8 mouse cellular contexts compared by ENCODE assay signal in the genomic region with DNA sequence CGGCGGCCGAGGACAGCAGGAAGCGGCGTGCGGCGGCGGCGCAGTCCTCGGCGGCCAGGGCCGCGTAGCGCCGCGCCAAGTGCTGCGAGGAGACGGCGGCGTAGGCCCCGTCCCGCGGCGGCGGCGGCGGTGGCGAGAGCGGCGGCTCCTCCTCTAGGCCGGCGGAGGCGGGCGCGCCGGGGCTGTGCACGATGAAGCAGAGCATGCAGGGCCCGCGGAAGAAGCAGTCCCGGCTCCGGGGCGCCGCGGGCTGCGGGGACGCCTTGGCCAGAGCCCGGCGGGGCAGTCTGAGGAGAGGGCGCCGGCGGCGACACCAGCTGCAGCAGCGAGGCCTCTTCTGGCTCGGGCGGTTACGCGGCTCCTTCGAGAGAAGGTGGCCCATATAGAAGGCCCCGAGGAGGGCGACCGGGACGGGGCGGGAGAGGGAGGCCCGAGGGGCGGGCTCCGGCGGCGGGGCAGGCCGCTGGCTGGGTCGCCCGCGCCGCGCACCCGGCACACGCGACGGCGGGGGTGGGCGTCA. TPM values are rescaled to one million over a fixed set of nuclear protein-coding genes. Genes with fewer than 3 reads are reported as not detected.
DNase-seq lines count a peak whose midpoint lies in the region; ATAC-seq and TF ChIP-seq lines count a peak whose summit lies in the region.

Gene Fbxl17 (minus strand): TSS at position 382 of the 520 bp plus-strand sequence.

- no peaks in the 10 kb centered on the region for H3K9me3 ChIP-seq in MEL (replicated peaks; ENCODE audit: insufficient read depth, low read length)
- no peaks in the 10 kb centered on the region for H3K9me3 ChIP-seq in forebrain, embryonic 16.5 days (ENCODE audit: control insufficient read depth, low read length)
- no peaks in the 10 kb centered on the region for H3K9me3 ChIP-seq in lung, postnatal 0 days (ENCODE audit: low read length)

- no peaks in the 10 kb centered on the region for H3K27me3 ChIP-seq in MEL (ENCODE audit: control insufficient read depth in 1 of 2, insufficient read depth in 2 of 2, low read length in 2 of 2)
- H3K27me3 ChIP-seq in forebrain, embryonic 16.5 days (replicated peaks; ENCODE audit: control insufficient read depth, insufficient read depth, low read length): no peaks in the 10 kb centered on the region
- no peaks in the 10 kb centered on the region for H3K27me3 ChIP-seq in lung, postnatal 0 days (replicated peaks; ENCODE audit: insufficient read depth, low read length)

- H3K4me3 ChIP-seq in MEL (ENCODE audit: control insufficient read depth in 1 of 2, insufficient read depth in 1 of 2, low read depth in 2 of 2, low read length in 2 of 2): peak within 1 kb of the TSS; percentile 61 to 97
- peak within 1 kb of the TSS; percentile 85 for H3K4me3 ChIP-seq in forebrain, embryonic 16.5 days (replicated peaks; ENCODE audit: low read length)
- peak within 1 kb of the TSS; percentile 93 for H3K4me3 ChIP-seq in lung, postnatal 0 days (ENCODE audit: low read depth, low read length)

- peak; percentile 59 for DNase-seq in MEL (ENCODE audit: low read depth, low spot score)
- peak; percentile 66 to 84 for DNase-seq in cerebellum, adult 18-20 months
- peak; percentile 66 to 78 for DNase-seq in layer of hippocampus, postnatal 10 days (ENCODE audit: low spot score in 2 of 2)
- DNase-seq in lung, postnatal 0 days (ENCODE audit: low spot score): peak; percentile 76
- DNase-seq in ovary, postnatal 10 days (ENCODE audit: low spot score): peak; percentile 48
- DNase-seq in thymus, postnatal 10 days (ENCODE audit: low spot score in 2 of 2): peak; percentile 56 to 58

- peak; percentile 77 for ATAC-seq in forebrain, embryonic 16.5 days
- peak; percentile 5 to 8; a peak in 1 of 4 replicates for ATAC-seq in hematopoietic stem cell, adult 5-6 weeks (replicated peaks in 1 of 2; ENCODE audit: insufficient read depth in 1 of 2, low FRiP score in 2 of 2, low TSS enrichment in 1 of 2, low read depth in 1 of 2, poor library complexity in 2 of 2, severe bottlenecking in 2 of 2)
- ATAC-seq in lung, postnatal 0 days: peak; percentile 70

- H3K36me3 ChIP-seq in MEL (ENCODE audit: control insufficient read depth in 1 of 2, insufficient read depth in 2 of 2, low read length in 2 of 2): peaks cover 0 to 18% of the 10 kb centered on the region in 2 experiments; a peak in 2 of 4 replicates
- no peaks in the 10 kb centered on the region for H3K36me3 ChIP-seq in forebrain, embryonic 16.5 days (ENCODE audit: control insufficient read depth, insufficient read depth)
- no peaks in the 10 kb centered on the region for H3K36me3 ChIP-seq in lung, postnatal 0 days (ENCODE audit: insufficient read depth, low read length)

- peaks cover 43% of the 10 kb centered on the region for H3K79me2 ChIP-seq in MEL (ENCODE audit: control insufficient read depth, insufficient read depth, low read length, poor library complexity)

- H3K27ac ChIP-seq in MEL (ENCODE audit: control insufficient read depth, low read depth, low read length): peak within 1 kb of the TSS; percentile 94
- H3K27ac ChIP-seq in forebrain, embryonic 16.5 days (ENCODE audit: low read length): peak within 1 kb of the TSS; percentile 97
- peak within 1 kb of the TSS; percentile 99 for H3K27ac ChIP-seq in lung, postnatal 0 days (ENCODE audit: low read length)

- TF ChIP-seq POLR2A in MEL (IDR thresholded peaks at IDR 0.05; ENCODE audit: control insufficient read depth in 1 of 2, insufficient read depth in 1 of 2, low read depth in 1 of 2, low read length in 2 of 2, poor library complexity in 1 of 2): peak in 1 of 2 experiments; percentile 54; a peak in 2 of 4 replicates

- peak within 1 kb of the TSS; percentile 100 for H3K9ac ChIP-seq in MEL (ENCODE audit: control insufficient read depth, low read depth, low read length, poor library complexity, severe bottlenecking)
- H3K9ac ChIP-seq in forebrain, embryonic 16.5 days (replicated peaks; ENCODE audit: low read depth, low read length): peak within 1 kb of the TSS; percentile 98
- H3K9ac ChIP-seq in lung, postnatal 0 days (replicated peaks; ENCODE audit: low read depth): peak within 1 kb of the TSS; percentile 93

- peak within 1 kb of the TSS; percentile 70 for H3K4me2 ChIP-seq in forebrain, embryonic 16.5 days (ENCODE audit: low read length)
- peak within 1 kb of the TSS; percentile 81 for H3K4me2 ChIP-seq in lung, postnatal 0 days (replicated peaks; ENCODE audit: low read depth, low read length)

- no peak for TF ChIP-seq EP300 in MEL (IDR thresholded peaks at IDR 0.05; ENCODE audit: low read depth in 1 of 2, low read length in 2 of 2)
- no peak for TF ChIP-seq EP300 in lung, postnatal 0 days (IDR thresholded peaks at IDR 0.05)

- no peak for TF ChIP-seq RAD21 in MEL (IDR thresholded peaks at IDR 0.05; ENCODE audit: low read depth, low read length)

- under 1% methylated on average over 70 of the region's 80 CpGs for WGBS in forebrain, embryonic 16.5 days
- 2% methylated on average over 22 of the region's 80 CpGs for WGBS in lung, postnatal 0 days

- TF ChIP-seq CTCF in MEL (IDR thresholded peaks at IDR 0.05 in 2 of 3, conservative IDR thresholded peaks at IDR 0.05 in 1 of 3; ENCODE audit: control insufficient read depth in 1 of 3, insufficient read depth in 1 of 3, low read depth in 2 of 3, low read length in 3 of 3, poor library complexity in 1 of 3, severe bottlenecking in 1 of 3): no peak
- no peak for TF ChIP-seq CTCF in lung, postnatal 0 days (IDR thresholded peaks at IDR 0.05)

- peaks cover 10 to 14% of the 10 kb centered on the region in 2 experiments for H3K4me1 ChIP-seq in MEL (ENCODE audit: control insufficient read depth in 1 of 2, insufficient read depth in 2 of 2, low read length in 2 of 2)
- H3K4me1 ChIP-seq in forebrain, embryonic 16.5 days (replicated peaks; ENCODE audit: control insufficient read depth, insufficient read depth, low read length): peaks cover 25% of the 10 kb centered on the region
- peaks cover 15% of the 10 kb centered on the region for H3K4me1 ChIP-seq in lung, postnatal 0 days (ENCODE audit: insufficient read depth, low read depth, low read length)

TF ChIP-seq in MEL, 35 proteins besides CTCF, POLR2A, EP300 and RAD21:
- TF ChIP-seq UBTF (IDR thresholded peaks at IDR 0.05; ENCODE audit: borderline replicate concordance, insufficient read depth, low read depth, low read length): 0 out of 2 replicates have a peak, but pooled peaks have one; percentile 34
- no peak for TF ChIP-seq SMC3 (IDR thresholded peaks at IDR 0.05; ENCODE audit: low read depth, low read length)

RNA-seq across cellular contexts. Expression of gene Fbxl17, which starts in this region (rescaled TPM):
- 4.4 and 5.0 TPM in 2 replicates for total RNA-seq in MEL (2012; rRNA removed)
- 1 to 10 TPM in 1 of 2 experiments, not detected in 1; 9.7 TPM for polyA plus RNA-seq in MEL (2012; ENCODE audit: insufficient read depth in 1 of 2, insufficient read length in 2 of 2, low read depth in 1 of 2, low replicate concordance in 2 of 2, missing spikeins in 1 of 2)
- polyA plus RNA-seq in forebrain, embryonic 16.5 days (2015; fragmentation: Nextera tagmentation; extraction: Ambion mirVana): 7.3 and 7.8 TPM in 2 replicates
- total RNA-seq in hematopoietic stem cell, adult 5-6 weeks (2017): 8.8 and 10.6 TPM in 2 replicates
- 10 to 100 TPM; 58.7 to 62.7 TPM for total RNA-seq in layer of hippocampus, postnatal 10 days (2021)
- polyA plus RNA-seq in lung, postnatal 0 days (2015; fragmentation: Nextera tagmentation; extraction: Ambion mirVana): 6.9 and 7.6 TPM in 2 replicates

Comparison
In these comparisons a context has a peak if more than half of its experiments do, and no peak if none do; other contexts are left out.
1. Peak in every context shown above with its lines: DNase-seq, ATAC-seq, H3K4me3 ChIP-seq and H3K27ac ChIP-seq.
2. ATAC-seq: peak in every context shown above with its lines; median percentile 77 in forebrain, embryonic 16.5 days; 70 in lung, postnatal 0 days; 6 in hematopoietic stem cell, adult 5-6 weeks.